Mouse (Mus musculus) MEL (cell line): ENCODE results near the gene Cacna1b.

ENCODE experiments used
- EP300 ChIP-seq, 2 experiments: IDR thresholded peaks; 2 replicates each; pipeline ENCODE4 v1.6.1; 2011; ENCODE audit warnings: improper control_type of control experiment in 2 of 2, low read length in 2 of 2, low read depth in 1 of 2, mild to moderate bottlenecking in 1 of 2
- GATA1 ChIP-seq: IDR thresholded peaks from 2 replicates; pipeline ENCODE4 v1.6.1; 2011; ENCODE audit warnings: low read depth, low read length, improper control_type of control experiment
- MAZ ChIP-seq: IDR thresholded peaks from 2 replicates; pipeline ENCODE4 v1.6.1; 2012; ENCODE audit warnings: low read depth, mild to moderate bottlenecking, inconsistent platforms, low read length, improper control_type of control experiment
- MEF2A ChIP-seq: IDR thresholded peaks from 2 replicates; pipeline ENCODE4 v1.6.1; 2014; ENCODE audit warnings: low read depth, mild to moderate bottlenecking, inconsistent platforms, low read length, improper control_type of control experiment; ENCODE audit not compliant: poor library complexity, insufficient replicate concordance, severe bottlenecking; ENCODE audit errors: extremely low read depth
- MXI1 ChIP-seq: IDR thresholded peaks from 2 replicates; pipeline ENCODE4 v1.6.1; 2011; ENCODE audit warnings: mild to moderate bottlenecking, low read depth, low read length, improper control_type of control experiment
- MYC ChIP-seq: IDR thresholded peaks from 2 replicates; pipeline ENCODE4 v1.6.1; 2011; ENCODE audit warnings: low read depth, mild to moderate bottlenecking, low read length, improper control_type of control experiment, moderate library complexity
- NELFE ChIP-seq: IDR thresholded peaks from 2 replicates; pipeline ENCODE4 v1.6.1; 2011; ENCODE audit warnings: low read depth, low read length, improper control_type of control experiment
- ZMIZ1 ChIP-seq: IDR thresholded peaks from 2 replicates; pipeline ENCODE4 v1.6.1; 2012; ENCODE audit warnings: low read depth, mild to moderate bottlenecking, inconsistent platforms, low read length, improper control_type of control experiment, moderate library complexity

- TF ChIP-seq EP300 (IDR thresholded peaks at IDR 0.05; ENCODE audit: low read depth in 1 of 2, low read length in 2 of 2) (no peak), NELFE (no peak), MAZ (no peak), ZMIZ1 (no peak), MEF2A (no peak), GATA1 (no peak), MXI1 (no peak), MYC (no peak)
Observed at GRCm38 (mm10) chr2:24607905-24608764, 154.8 kb downstream of the Cacna1b start.
